Mouse (Mus musculus): ENCODE results near the gene Pacrg. TPM values are rescaled to one million over a fixed set of nuclear protein-coding genes. Genes with fewer than 3 reads are reported as not detected.

Pacrg gene
- total and polyA plus RNA-seq, 3 experiments = 0.11 TPM; not detected in 2

DNA sequence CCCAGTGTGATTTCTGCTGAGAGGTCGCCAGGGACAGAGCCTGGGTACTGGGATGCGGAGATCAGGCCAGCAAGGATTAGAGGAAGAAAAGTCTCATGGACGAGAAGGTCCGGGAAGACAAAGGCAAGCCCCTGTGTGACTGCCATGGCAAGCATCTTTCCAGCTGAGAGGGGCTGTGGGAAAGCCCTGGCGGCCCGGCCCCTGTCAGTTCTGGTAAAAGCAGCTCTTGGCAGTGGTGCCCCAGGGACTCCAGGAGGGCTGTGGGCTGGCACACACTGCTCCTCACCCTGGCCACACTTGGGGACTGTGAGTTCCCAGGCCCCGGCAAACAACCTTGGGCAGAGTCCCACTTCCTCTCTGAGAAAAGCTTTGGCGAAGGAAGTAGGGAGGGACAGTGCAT lies 445.3 kb downstream of the Pacrg start:
- no peak for TF ChIP-seq CTCF (IDR thresholded peaks at IDR 0.05; ENCODE audit: low read depth, low read length)
- TF ChIP-seq TAL1 (conservative IDR thresholded peaks at IDR 0.05; ENCODE audit: low read depth, low read length) = no peak
- TF ChIP-seq POLR2AphosphoS5 (IDR thresholded peaks at IDR 0.05; ENCODE audit: insufficient replicate concordance, low read depth, low read length) = no peak
- TF ChIP-seq GATA1 (IDR thresholded peaks at IDR 0.05; ENCODE audit: borderline replicate concordance, low read length) = no peak
- no peak for TF ChIP-seq GATA2 (IDR thresholded peaks at IDR 0.05; ENCODE audit: borderline replicate concordance, low read depth, low read length)
- H3K9me3 ChIP-seq (replicated peaks) = no peaks in the 10 kb centered on the region
- H3K36me3 ChIP-seq (replicated peaks) = no peaks in the 10 kb centered on the region
- H3K4me3 ChIP-seq (ENCODE audit: low read depth, low read length) = no peak overlapping the region
- peaks cover 8% of the 10 kb centered on the region; the same call in 1 of the 2 replicates for H3K27me3 ChIP-seq (ENCODE audit: insufficient read depth, low read length)
- DNase-seq (ENCODE audit: low spot score) = no peak
- ATAC-seq (ENCODE audit: extremely low read depth, insufficient number of reproducible peaks, low FRiP score, poor library complexity, severe bottlenecking) = no peak
- H3K4me1 ChIP-seq (ENCODE audit: insufficient read depth, low read depth, low read length) = no peaks in the 10 kb centered on the region

GRCm38 (mm10) chr17:10393766-10394165 lies 446.3 kb downstream of the Pacrg start:
- Histone ChIP-seq H3K4me1 (ENCODE audit: insufficient read depth, low read depth, low read length) (no peaks in the 10 kb centered on the region), H3K27me3 (ENCODE audit: insufficient read depth, low read length) (peaks cover 4% of the 10 kb centered on the region; the same call in 1 of the 2 replicates), H3K36me3 (replicated peaks) (no peaks in the 10 kb centered on the region), H3K4me3 (ENCODE audit: low read depth, low read length) (no peak overlapping the region), H3K9me3 (replicated peaks) (no peaks in the 10 kb centered on the region)
- DNase-seq (ENCODE audit: low spot score) (no peak), ATAC-seq (ENCODE audit: extremely low read depth, insufficient number of reproducible peaks, low FRiP score, poor library complexity, severe bottlenecking) (no peak)
- TF ChIP-seq TAL1 (conservative IDR thresholded peaks at IDR 0.05; ENCODE audit: low read depth, low read length) (no peak), GATA2 (IDR thresholded peaks at IDR 0.05; ENCODE audit: borderline replicate concordance, low read depth, low read length) (no peak), POLR2AphosphoS5 (IDR thresholded peaks at IDR 0.05; ENCODE audit: insufficient replicate concordance, low read depth, low read length) (no peak), GATA1 (IDR thresholded peaks at IDR 0.05; ENCODE audit: borderline replicate concordance, low read length) (no peak), CTCF (IDR thresholded peaks at IDR 0.05; ENCODE audit: low read depth, low read length) (no peak)

DNA sequence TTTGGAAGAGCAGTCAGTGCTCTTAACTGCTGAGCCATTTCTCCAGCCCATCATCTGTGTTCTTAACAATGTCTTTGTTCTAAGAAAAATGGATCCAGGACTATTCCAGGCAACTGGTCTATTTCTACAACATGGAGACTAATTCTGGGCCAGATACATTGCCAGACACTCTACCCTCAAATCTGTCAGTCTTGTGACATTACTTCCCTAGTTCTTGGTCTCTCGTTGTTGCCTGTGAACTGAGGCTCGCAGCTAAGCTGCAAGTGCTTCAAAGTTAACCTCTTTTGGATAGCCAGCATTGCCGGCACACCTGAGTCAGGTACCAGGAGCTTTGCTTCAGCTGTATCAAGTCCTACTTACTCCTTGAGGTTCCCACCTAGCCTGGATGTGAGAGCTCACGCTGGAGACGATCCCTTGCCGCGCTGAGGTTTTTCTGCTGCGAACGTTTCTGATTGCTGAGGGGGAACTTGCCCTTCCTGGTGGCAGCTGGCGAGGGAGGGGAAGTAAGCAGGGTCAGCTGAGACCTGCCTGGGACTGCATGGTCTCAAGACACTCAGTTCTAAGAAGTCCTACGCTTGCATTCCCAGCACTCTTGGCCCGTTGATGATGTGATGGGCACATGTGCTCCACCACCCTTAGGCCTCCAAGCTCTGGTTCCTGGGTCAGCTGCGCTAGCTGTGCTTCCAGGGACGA lies 447.6 kb downstream of the Pacrg start:
- DNase-seq (ENCODE audit: low spot score) (no peak), ATAC-seq (ENCODE audit: extremely low read depth, insufficient number of reproducible peaks, low FRiP score, poor library complexity, severe bottlenecking) (no peak)
- no peaks in the 10 kb centered on the region for H3K36me3 ChIP-seq (replicated peaks)
- no peak overlapping the region for H3K4me3 ChIP-seq (ENCODE audit: low read depth, low read length)
- H3K4me1 ChIP-seq (ENCODE audit: insufficient read depth, low read depth, low read length) = no peaks in the 10 kb centered on the region
- peaks cover 4% of the 10 kb centered on the region; the same call in 1 of the 2 replicates for H3K27me3 ChIP-seq (ENCODE audit: insufficient read depth, low read length)
- no peak for TF ChIP-seq TAL1 (conservative IDR thresholded peaks at IDR 0.05; ENCODE audit: low read depth, low read length)
- no peak for TF ChIP-seq GATA2 (IDR thresholded peaks at IDR 0.05; ENCODE audit: borderline replicate concordance, low read depth, low read length)
- TF ChIP-seq GATA1 (IDR thresholded peaks at IDR 0.05; ENCODE audit: borderline replicate concordance, low read length) = no peak
- no peak for TF ChIP-seq POLR2AphosphoS5 (IDR thresholded peaks at IDR 0.05; ENCODE audit: insufficient replicate concordance, low read depth, low read length)
- no peak for TF ChIP-seq CTCF (IDR thresholded peaks at IDR 0.05; ENCODE audit: low read depth, low read length)
- no peaks in the 10 kb centered on the region for H3K9me3 ChIP-seq (replicated peaks)

DNA sequence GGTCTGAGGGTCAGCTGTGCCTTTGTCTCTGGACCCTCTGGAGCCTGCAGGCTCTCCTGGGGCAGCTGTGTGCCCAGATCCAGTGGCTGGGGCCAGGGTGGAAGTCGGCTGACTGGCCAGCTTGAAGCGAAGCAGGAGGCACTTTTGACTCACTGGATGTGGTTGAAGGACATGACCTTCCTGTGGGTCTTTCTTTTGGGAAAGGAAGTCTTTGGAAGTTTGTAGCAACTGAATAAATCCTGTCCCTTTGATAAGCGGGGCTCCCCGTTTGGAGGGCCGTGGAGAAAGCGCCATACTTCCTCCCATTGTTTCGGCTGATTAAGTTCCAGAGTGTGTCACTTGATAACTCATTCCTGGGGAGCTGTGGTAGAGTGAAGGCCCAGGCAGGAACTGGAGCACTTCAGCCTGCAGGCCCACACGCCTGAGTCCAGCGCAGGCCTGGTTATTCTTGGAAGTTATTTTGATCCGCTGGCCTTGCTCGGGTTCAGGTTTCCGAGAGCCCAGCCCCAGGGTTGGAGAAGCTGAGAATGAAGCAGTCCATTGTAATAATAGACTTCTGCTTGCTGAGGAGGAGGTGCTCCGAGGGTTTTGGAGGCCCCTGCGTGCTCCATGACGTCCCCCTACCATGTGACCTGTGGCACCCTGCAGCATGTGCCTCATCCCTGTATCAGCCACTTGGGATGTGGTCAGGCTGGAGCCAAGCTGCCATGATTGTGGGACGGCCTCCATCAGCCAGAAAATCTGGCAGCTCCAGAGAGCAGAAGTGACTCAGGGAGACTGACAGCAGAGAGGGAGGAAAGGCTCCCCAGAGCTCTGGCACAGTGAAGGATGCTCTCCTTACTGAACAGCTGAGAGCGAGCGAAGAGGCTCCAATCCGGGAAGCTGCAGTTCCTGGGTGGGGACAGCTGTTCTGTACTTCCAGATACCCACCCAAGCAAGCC lies 449.6 kb downstream of the Pacrg start:
- H3K36me3 ChIP-seq (replicated peaks) = no peaks in the 10 kb centered on the region
- DNase-seq (ENCODE audit: low spot score) (no peak), ATAC-seq (ENCODE audit: extremely low read depth, insufficient number of reproducible peaks, low FRiP score, poor library complexity, severe bottlenecking) (no peak)
- TF ChIP-seq GATA1 (IDR thresholded peaks at IDR 0.05; ENCODE audit: borderline replicate concordance, low read length) (no peak), TAL1 (conservative IDR thresholded peaks at IDR 0.05; ENCODE audit: low read depth, low read length) (no peak)
- no peaks in the 10 kb centered on the region for H3K9me3 ChIP-seq (replicated peaks)
- no peaks in the 10 kb centered on the region; the same call in 1 of the 2 replicates for H3K27me3 ChIP-seq (ENCODE audit: insufficient read depth, low read length)
- no peaks in the 10 kb centered on the region for H3K4me1 ChIP-seq (ENCODE audit: insufficient read depth, low read depth, low read length)
- no peak overlapping the region for H3K4me3 ChIP-seq (ENCODE audit: low read depth, low read length)

GRCm38 (mm10) chr17:10389740-10390139 lies 450.4 kb downstream of the Pacrg start:
- H3K27me3 ChIP-seq (ENCODE audit: insufficient read depth, low read length) = no peaks in the 10 kb centered on the region; the same call in 1 of the 2 replicates
- ATAC-seq (ENCODE audit: extremely low read depth, insufficient number of reproducible peaks, low FRiP score, poor library complexity, severe bottlenecking) = no peak
- TF ChIP-seq POLR2AphosphoS5 (IDR thresholded peaks at IDR 0.05; ENCODE audit: insufficient replicate concordance, low read depth, low read length) = no peak
- TF ChIP-seq TAL1 (conservative IDR thresholded peaks at IDR 0.05; ENCODE audit: low read depth, low read length) = no peak

GRCm38 (mm10) chr17:10386548-10386947 lies 453.6 kb downstream of the Pacrg start:
- no peak for ATAC-seq (ENCODE audit: extremely low read depth, insufficient number of reproducible peaks, low FRiP score, poor library complexity, severe bottlenecking)

More at GRCm38 (mm10) chr17:10389740-10390139, 450.4 kb downstream of the Pacrg start:
- no peak overlapping the region for H3K4me3 ChIP-seq (ENCODE audit: low read depth, low read length)
- H3K4me1 ChIP-seq (ENCODE audit: insufficient read depth, low read depth, low read length) = no peaks in the 10 kb centered on the region
- DNase-seq (ENCODE audit: low spot score) = no peak
- no peaks in the 10 kb centered on the region for H3K9me3 ChIP-seq (replicated peaks)
- no peaks in the 10 kb centered on the region for H3K36me3 ChIP-seq (replicated peaks)

More at GRCm38 (mm10) chr17:10386548-10386947, 453.6 kb downstream of the Pacrg start:
- H3K27me3 ChIP-seq (ENCODE audit: insufficient read depth, low read length) = no peaks in the 10 kb centered on the region; the same call in 1 of the 2 replicates
- no peak overlapping the region for H3K4me3 ChIP-seq (ENCODE audit: low read depth, low read length)
- no peak for DNase-seq (ENCODE audit: low spot score)
- no peaks in the 10 kb centered on the region for H3K4me1 ChIP-seq (ENCODE audit: insufficient read depth, low read depth, low read length)
- no peaks in the 10 kb centered on the region for H3K36me3 ChIP-seq (replicated peaks)
- no peak for TF ChIP-seq CTCF (IDR thresholded peaks at IDR 0.05; ENCODE audit: low read depth, low read length)
- no peak for TF ChIP-seq GATA1 (IDR thresholded peaks at IDR 0.05; ENCODE audit: borderline replicate concordance, low read length)
- no peak for TF ChIP-seq POLR2AphosphoS5 (IDR thresholded peaks at IDR 0.05; ENCODE audit: insufficient replicate concordance, low read depth, low read length)
- no peak for TF ChIP-seq TAL1 (conservative IDR thresholded peaks at IDR 0.05; ENCODE audit: low read depth, low read length)
- TF ChIP-seq GATA2 (IDR thresholded peaks at IDR 0.05; ENCODE audit: borderline replicate concordance, low read depth, low read length) = no peak
- no peaks in the 10 kb centered on the region for H3K9me3 ChIP-seq (replicated peaks)

All from G1E (cell line).